Comparison of ENCODE assay signal across 8 mouse cellular contexts in the genomic region with DNA sequence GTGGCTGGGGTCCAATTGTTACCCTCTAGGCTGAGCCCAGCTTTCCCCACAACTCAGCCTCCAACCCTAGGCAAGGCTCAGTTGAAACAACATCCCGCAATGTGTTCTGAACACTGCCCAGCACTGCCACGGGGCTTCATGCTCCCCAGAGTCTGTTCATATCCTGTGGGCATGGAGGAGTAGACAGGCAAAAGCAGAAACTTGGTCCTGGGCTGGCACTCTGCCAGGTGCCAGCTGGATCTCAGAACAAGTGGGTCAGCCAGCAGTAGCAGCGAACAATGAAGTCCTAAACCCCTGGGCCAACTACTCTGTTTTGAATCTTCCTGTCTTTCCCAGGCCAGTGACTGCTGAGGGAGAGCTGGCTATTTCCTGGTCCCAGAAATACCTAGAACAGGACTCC. TPM values are rescaled to one million over a fixed set of nuclear protein-coding genes. Genes with fewer than 3 reads are reported as not detected.
A peak's percentile ranks its signal among the peaks of the same experiment; 100 is the strongest.
DNase-seq lines count a peak whose midpoint lies in the region; ATAC-seq lines count a peak whose summit lies in the region.
"Had no signal": no experiment of that assay in that cellular context is flagged by ENCODE, and none has a peak within 500 bp of the region (broad histone marks: within the 10 kb centered on the region; RNA-seq: fewer than 3 reads in every experiment).

No protein-coding gene starts in this region.

- no peak overlapping the region for H3K4me3 ChIP-seq in embryonic facial prominence, embryonic 15.5 days (replicated peaks)
- no peak overlapping the region for H3K4me3 ChIP-seq in stomach, embryonic 16.5 days (replicated peaks; ENCODE audit: low read length)
- no peak overlapping the region for H3K4me3 ChIP-seq in forebrain, embryonic 15.5 days
- H3K4me3 ChIP-seq: hindbrain, embryonic 15.5 days had no signal

- H3K27me3 ChIP-seq in embryonic facial prominence, embryonic 15.5 days = no peaks in the 10 kb centered on the region
- H3K27me3 ChIP-seq in stomach, embryonic 16.5 days (ENCODE audit: control insufficient read depth, insufficient read depth, low read length) = no peaks in the 10 kb centered on the region
- no peaks in the 10 kb centered on the region for H3K27me3 ChIP-seq in forebrain, embryonic 15.5 days
- H3K27me3 ChIP-seq: hindbrain, embryonic 15.5 days had no signal

- H3K27ac ChIP-seq in embryonic facial prominence, embryonic 15.5 days (replicated peaks) = peak overlapping the region; percentile 52
- H3K27ac ChIP-seq in stomach, embryonic 16.5 days (ENCODE audit: low read length) = peak overlapping the region; percentile 40
- no peak overlapping the region for H3K27ac ChIP-seq in forebrain, embryonic 15.5 days (replicated peaks)

- no peak for ATAC-seq in embryonic facial prominence, embryonic 15.5 days (ENCODE audit: insufficient number of reproducible peaks, low FRiP score, low TSS enrichment, low read depth)
- ATAC-seq in stomach, embryonic 16.5 days (ENCODE audit: insufficient read depth, low FRiP score) = no peak
- no peak for ATAC-seq in forebrain, embryonic 15.5 days (replicated peaks)

- 48% methylated on average over 3 of the region's 3 CpGs for WGBS in embryonic facial prominence, embryonic 15.5 days
- WGBS in stomach, embryonic 16.5 days = 72% methylated on average over 3 of the region's 3 CpGs
- 60% methylated on average over 3 of the region's 3 CpGs for WGBS in forebrain, embryonic 15.5 days

- H3K9ac ChIP-seq in embryonic facial prominence, embryonic 15.5 days = no peak overlapping the region
- no peak overlapping the region for H3K9ac ChIP-seq in stomach, embryonic 16.5 days (ENCODE audit: low read length)
- no peak overlapping the region for H3K9ac ChIP-seq in forebrain, embryonic 15.5 days (replicated peaks)
- H3K9ac ChIP-seq: hindbrain, embryonic 15.5 days had no signal

- peaks cover 40% of the 10 kb centered on the region for H3K36me3 ChIP-seq in embryonic facial prominence, embryonic 15.5 days
- H3K36me3 ChIP-seq in stomach, embryonic 16.5 days (ENCODE audit: control insufficient read depth, insufficient read depth, low read length) = 0 out of 2 replicates have a peak, but pooled peaks cover 5% of the 10 kb centered on the region
- H3K36me3 ChIP-seq in forebrain, embryonic 15.5 days = peaks cover 44% of the 10 kb centered on the region

- intact Hi-C loops in left cerebral cortex, postnatal 4 days (cut with DNase I) = no loop called here

- H3K4me1 ChIP-seq in embryonic facial prominence, embryonic 15.5 days = no peaks in the 10 kb centered on the region
- H3K4me1 ChIP-seq in stomach, embryonic 16.5 days (ENCODE audit: control insufficient read depth, insufficient read depth, low read length) = no peaks in the 10 kb centered on the region
- H3K4me1 ChIP-seq in forebrain, embryonic 15.5 days = no peaks in the 10 kb centered on the region

- H3K4me2 ChIP-seq in embryonic facial prominence, embryonic 15.5 days (replicated peaks) = no peak overlapping the region
- H3K4me2 ChIP-seq in stomach, embryonic 16.5 days (ENCODE audit: low read depth, low read length) = no peak overlapping the region
- no peak overlapping the region for H3K4me2 ChIP-seq in forebrain, embryonic 15.5 days (replicated peaks)
- H3K4me2 ChIP-seq: hindbrain, embryonic 15.5 days had no signal

- no peaks in the 10 kb centered on the region for H3K9me3 ChIP-seq in embryonic facial prominence, embryonic 15.5 days (replicated peaks)
- H3K9me3 ChIP-seq in stomach, embryonic 16.5 days (replicated peaks; ENCODE audit: control insufficient read depth, low read length) = no peaks in the 10 kb centered on the region
- no peaks in the 10 kb centered on the region for H3K9me3 ChIP-seq in forebrain, embryonic 15.5 days
- H3K9me3 ChIP-seq: hindbrain, embryonic 15.5 days had no signal

- DNase-seq in left cerebral cortex, postnatal 4 days = peak; percentile 51
- DNase-seq in left cerebral cortex, adult 8-10 months (ENCODE audit: low spot score in 2 of 2) = no peak
- peak; percentile 47 for DNase-seq in adrenal gland, postnatal 25 days
- DNase-seq in kidney, postnatal 10 days = peak; percentile 65

RNA-seq across cellular contexts. Expression of a gene that starts 8.6 kb away (rescaled TPM):
- 1 to 10 TPM; 4.7 to 5.1 TPM for total RNA-seq in left cerebral cortex, postnatal 4 days (2021)
- 10 to 100 TPM; 17.6 to 21.1 (median 19.1) TPM for total RNA-seq in left cerebral cortex, adult 8-10 months (2022)
- 12.8 and 15.2 TPM in 2 replicates for total RNA-seq in adrenal gland, postnatal 25 days (2021)
- polyA plus RNA-seq in embryonic facial prominence, embryonic 15.5 days (2015; fragmentation: Nextera tagmentation; extraction: Ambion mirVana) = 12.3 and 12.4 TPM in 2 replicates
- 19.1 and 22.0 TPM in 2 replicates for polyA plus RNA-seq in stomach, embryonic 16.5 days (2015; fragmentation: Nextera tagmentation; extraction: Ambion mirVana)
- polyA plus RNA-seq in forebrain, embryonic 15.5 days (2015; fragmentation: Nextera tagmentation; extraction: Ambion mirVana) = 2.5 and 3.0 TPM in 2 replicates

RNA-seq across cellular contexts. Expression of a gene that starts 40.4 kb away (rescaled TPM):
- total RNA-seq in left cerebral cortex, postnatal 4 days (2021) = 10 to 100 TPM; 13.8 to 14.8 TPM
- total RNA-seq in left cerebral cortex, adult 8-10 months (2022) = 10 to 100 TPM; 17.4 to 18.2 (median 18.0) TPM
- 22.9 and 25.0 TPM in 2 replicates for total RNA-seq in adrenal gland, postnatal 25 days (2021)
- 8.2 and 9.2 TPM in 2 replicates for polyA plus RNA-seq in embryonic facial prominence, embryonic 15.5 days (2015; fragmentation: Nextera tagmentation; extraction: Ambion mirVana)
- 7.5 and 8.5 TPM in 2 replicates for polyA plus RNA-seq in stomach, embryonic 16.5 days (2015; fragmentation: Nextera tagmentation; extraction: Ambion mirVana)
- 8.8 and 8.9 TPM in 2 replicates for polyA plus RNA-seq in forebrain, embryonic 15.5 days (2015; fragmentation: Nextera tagmentation; extraction: Ambion mirVana)

Comparison
In these comparisons a context has a peak if more than half of its experiments do, and no peak if none do; other contexts are left out.
1. DNase-seq: peak in left cerebral cortex, postnatal 4 days (single experiment), adrenal gland, postnatal 25 days (single experiment) and kidney, postnatal 10 days (single experiment); none in left cerebral cortex, adult 8-10 months (0 of 2).